Mouse (Mus musculus): ENCODE data around the gene Onecut1.

The Onecut1 gene

GRCm38 (mm10) chr9:74861561-74861980 is at the start of gene Onecut1:
Gene Onecut1 (plus strand): TSS chr9:74861921.
- DNase-seq (ENCODE audit: low read depth, low spot score), result peak; percentile 25

- DNase-seq (ENCODE audit: low read depth, low spot score), result no peak
Observed at GRCm38 (mm10) chr9:74819736-74820511, 41.8 kb upstream of the Onecut1 start.

GRCm38 (mm10) chr9:74825102-74825501 is 36.6 kb upstream of the Onecut1 start:
- DNase-seq (ENCODE audit: low read depth, low spot score), result no peak

GRCm38 (mm10) chr9:74829206-74829605 is 32.5 kb upstream of the Onecut1 start:
- no peak for DNase-seq (ENCODE audit: low read depth, low spot score)

- DNase-seq (ENCODE audit: low read depth, low spot score), result no peak
Observed at GRCm38 (mm10) chr9:74842890-74843289, 18.8 kb upstream of the Onecut1 start.

- DNase-seq (ENCODE audit: low read depth, low spot score), result no peak
Observed at GRCm38 (mm10) chr9:74846867-74847830, 14.6 kb upstream of the Onecut1 start.

- DNase-seq (ENCODE audit: low read depth, low spot score), result no peak
Observed at GRCm38 (mm10) chr9:74848411-74849194, 13.1 kb upstream of the Onecut1 start.

GRCm38 (mm10) chr9:74849195-74849978 is 12.3 kb upstream of the Onecut1 start:
- no peak for DNase-seq (ENCODE audit: low read depth, low spot score)

GRCm38 (mm10) chr9:74849979-74850780 is 11.5 kb upstream of the Onecut1 start:
- DNase-seq (ENCODE audit: low read depth, low spot score), result no peak

- no peak for DNase-seq (ENCODE audit: low read depth, low spot score)
Observed at GRCm38 (mm10) chr9:74850781-74851145, 11.0 kb upstream of the Onecut1 start.

- DNase-seq (ENCODE audit: low read depth, low spot score), result no peak
Observed at GRCm38 (mm10) chr9:74851601-74852000, 10.1 kb upstream of the Onecut1 start.

GRCm38 (mm10) chr9:74852361-74852760 is 9.4 kb upstream of the Onecut1 start:
- no peak for DNase-seq (ENCODE audit: low read depth, low spot score)

GRCm38 (mm10) chr9:74853191-74854072 is 8.3 kb upstream of the Onecut1 start:
- DNase-seq (ENCODE audit: low read depth, low spot score), result no peak

- DNase-seq (ENCODE audit: low read depth, low spot score), result no peak
Observed at GRCm38 (mm10) chr9:74854073-74854591, 7.6 kb upstream of the Onecut1 start.

GRCm38 (mm10) chr9:74855446-74855845 is 6.3 kb upstream of the Onecut1 start:
- DNase-seq (ENCODE audit: low read depth, low spot score), result no peak

- DNase-seq (ENCODE audit: low read depth, low spot score), result no peak
Observed at GRCm38 (mm10) chr9:74856578-74857507, 4.9 kb upstream of the Onecut1 start.

- no peak for DNase-seq (ENCODE audit: low read depth, low spot score)
Observed at GRCm38 (mm10) chr9:74857508-74857840, 4.2 kb upstream of the Onecut1 start.

GRCm38 (mm10) chr9:74858111-74858510 is 3.6 kb upstream of the Onecut1 start:
- no peak for DNase-seq (ENCODE audit: low read depth, low spot score)

Measured in skeletal muscle tissue, adult 2 months (tissue).